Mouse (Mus musculus) heart, embryonic 13.5 days (tissue): ENCODE measurements around the gene Ak2. TPM values are rescaled to one million over a fixed set of nuclear protein-coding genes. Genes with fewer than 3 reads are reported as not detected.

ENCODE experiments used
- ATAC-seq: fragments of 200-750 bp; cut with Nextera tagmentation; 2 replicates; pipeline ENCODE4 v1.8.0; 2017; ENCODE audit warnings: moderate TSS enrichment; ENCODE audit not compliant: insufficient number of reproducible peaks, low FRiP score, low TSS enrichment; ENCODE audit errors: extremely low read depth
- H3K27ac ChIP-seq: fragments of 300-500 bp; sonication (generic); replicated peaks from 2 replicates; pipeline ENCODE4 v1.5.1; 2015; ENCODE audit warnings: moderate library complexity, mild to moderate bottlenecking, inconsistent platforms
- H3K27me3 ChIP-seq: fragments of 300-500 bp; sonication (generic); replicated peaks from 2 replicates; pipeline ENCODE4 v1.6.1; 2015; ENCODE audit warnings: mild to moderate bottlenecking, inconsistent platforms
- H3K36me3 ChIP-seq: fragments of 300-500 bp; sonication (generic); 2 replicates; pipeline ENCODE4 v1.6.1; 2015; ENCODE audit warnings: mild to moderate bottlenecking, inconsistent platforms
- H3K4me1 ChIP-seq: fragments of 300-500 bp; sonication (generic); 2 replicates; pipeline ENCODE4 v1.6.1; 2015; ENCODE audit warnings: inconsistent platforms
- H3K4me2 ChIP-seq: fragments of 300-500 bp; sonication (generic); 2 replicates; pipeline ENCODE4 v1.6.1; 2015; ENCODE audit warnings: inconsistent platforms, mild to moderate bottlenecking, moderate library complexity
- H3K4me3 ChIP-seq: fragments of 300-500 bp; sonication (generic); 2 replicates; pipeline ENCODE4 v1.5.1; 2015; ENCODE audit warnings: moderate library complexity, mild to moderate bottlenecking, inconsistent platforms
- H3K9ac ChIP-seq: fragments of 300-500 bp; sonication (generic); 2 replicates; pipeline ENCODE4 v1.6.1; 2015; ENCODE audit warnings: inconsistent platforms, mild to moderate bottlenecking, moderate library complexity
- H3K9me3 ChIP-seq: fragments of 300-500 bp; sonication (generic); 2 replicates; pipeline ENCODE4 v1.6.1; 2016; ENCODE audit warnings: inconsistent platforms
- WGBS: fragments of 180-500 bp; shearing (Covaris S2); methylation state at CpG from one replicate; pipeline ENCODE4 v1.1.7; 2015; ENCODE audit warnings: mixed read lengths; 5-methylcytosine and 5-hydroxymethylcytosine counted together
- polyA plus RNA-seq: library from polyadenylated mRNA; unstranded; fragments of >200 nt; fragmentation: Nextera tagmentation; extraction: Ambion mirVana; gene quantifications from 2 replicates; pipeline ENCODE4 v1.2.1, GENCODE M21; 2015

Gene Ak2
- polyA plus RNA-seq, 1 experiment from 2014 or later: 147 TPM

GRCm38 (mm10) chr4:129013151-129013864 lies 21.6 kb downstream of the Ak2 start:
- Histone ChIP-seq H3K36me3 (peaks cover 32% of the 10 kb centered on the region), H3K27ac (no peak overlapping the region), H3K4me3 (no peak overlapping the region), H3K9me3 (0 out of 2 replicates have a peak, but pooled peaks cover 2% of the 10 kb centered on the region), H3K9ac (no peak overlapping the region), H3K27me3 (no peaks in the 10 kb centered on the region), H3K4me1 (peaks cover 66% of the 10 kb centered on the region), H3K4me2 (no peak overlapping the region)
- WGBS: 39% methylated on average over 10 of the region's 10 CpGs
- no peak for ATAC-seq

GRCm38 (mm10) chr4:129016329-129016728 lies 24.6 kb downstream of the Ak2 start:
- Histone ChIP-seq H3K4me1 (peaks cover 64% of the 10 kb centered on the region), H3K9me3 (0 out of 2 replicates have a peak, but pooled peaks cover 2% of the 10 kb centered on the region), H3K4me3 (no peak overlapping the region), H3K27me3 (no peaks in the 10 kb centered on the region), H3K27ac (peak overlapping the region; percentile 3; the same call in 1 of the 2 replicates), H3K4me2 (0 out of 2 replicates have a peak overlapping the region, but pooled peaks have one; percentile 0), H3K36me3 (0 out of 2 replicates have a peak, but pooled peaks cover 2% of the 10 kb centered on the region), H3K9ac (no peak overlapping the region)
- ATAC-seq: no peak
- WGBS: 22% methylated on average over 4 of the region's 4 CpGs

DNA sequence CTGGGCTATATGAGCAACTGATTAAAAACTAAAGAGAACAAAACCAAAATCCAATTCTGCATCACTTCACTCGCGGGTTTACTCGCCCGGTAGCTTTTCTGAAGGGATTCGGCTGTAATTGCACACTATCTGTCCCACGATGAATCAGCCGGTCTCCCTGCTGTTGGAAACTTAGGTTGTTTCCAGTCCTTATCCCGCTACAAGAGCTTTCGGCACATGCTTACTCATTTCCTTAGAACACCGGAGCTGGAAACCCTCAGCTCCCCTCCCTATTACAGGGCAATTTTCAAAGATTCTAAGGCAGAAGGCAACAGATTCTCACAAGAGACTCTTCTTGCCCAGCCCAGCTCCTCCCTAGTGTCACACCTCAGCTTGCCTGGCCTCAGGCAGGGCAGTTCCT lies 25.4 kb downstream of the Ak2 start:
- 0 out of 2 replicates have a peak, but pooled peaks cover 2% of the 10 kb centered on the region for H3K9me3 ChIP-seq
- no peak for ATAC-seq
- H3K4me3 ChIP-seq: no peak overlapping the region
- no peak overlapping the region for H3K27ac ChIP-seq
- H3K9ac ChIP-seq: no peak overlapping the region
- no peak overlapping the region for H3K4me2 ChIP-seq
- no peaks in the 10 kb centered on the region for H3K36me3 ChIP-seq
- WGBS: 58% methylated on average over 10 of the region's 10 CpGs
- H3K4me1 ChIP-seq: peaks cover 64% of the 10 kb centered on the region
- no peaks in the 10 kb centered on the region for H3K27me3 ChIP-seq

DNA sequence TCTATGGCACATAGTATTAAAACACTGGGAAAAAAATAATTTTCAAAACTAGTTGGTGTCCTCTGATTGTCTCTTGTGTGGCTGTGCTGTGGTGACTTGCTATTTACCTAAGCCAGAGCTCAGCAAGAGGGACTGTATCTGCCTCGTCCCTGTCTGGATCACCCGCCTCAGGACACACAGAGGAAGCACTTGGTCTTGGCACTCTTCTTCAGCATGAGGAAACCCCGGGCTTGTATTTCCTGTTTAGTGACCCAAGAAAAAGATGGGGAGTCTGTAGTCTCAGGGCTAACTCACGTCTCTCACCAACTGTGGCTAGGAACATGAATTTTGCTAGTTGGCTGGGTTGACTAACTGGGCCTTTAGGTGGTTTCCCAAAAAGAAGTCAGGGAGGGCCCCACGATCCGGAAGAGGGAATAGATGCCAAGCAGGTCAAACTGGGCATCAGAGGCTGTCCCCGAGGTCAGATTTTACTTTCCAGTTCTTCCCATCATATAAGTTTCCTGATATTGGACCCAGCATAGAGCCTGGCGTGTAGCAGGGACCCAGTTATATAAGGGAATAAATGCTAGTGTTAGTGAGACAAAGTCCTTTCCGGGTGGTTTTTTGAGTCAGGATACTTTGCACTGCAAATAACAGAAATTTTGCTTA lies 27.2 kb downstream of the Ak2 start:
- no peak for ATAC-seq
- 0 out of 2 replicates have a peak, but pooled peaks cover 2% of the 10 kb centered on the region for H3K9me3 ChIP-seq
- H3K27ac ChIP-seq: no peak overlapping the region
- WGBS: 71% methylated on average over 9 of the region's 9 CpGs
- no peak overlapping the region for H3K4me2 ChIP-seq
- no peaks in the 10 kb centered on the region for H3K36me3 ChIP-seq
- H3K9ac ChIP-seq: no peak overlapping the region
- H3K4me1 ChIP-seq: peaks cover 53% of the 10 kb centered on the region
- no peak overlapping the region for H3K4me3 ChIP-seq
- no peaks in the 10 kb centered on the region for H3K27me3 ChIP-seq

- Histone ChIP-seq H3K36me3 (no peaks in the 10 kb centered on the region), H3K9ac (no peak overlapping the region), H3K4me1 (peaks cover 62% of the 10 kb centered on the region), H3K27ac (0 out of 2 replicates have a peak overlapping the region, but pooled peaks have one; percentile 64), H3K4me3 (no peak overlapping the region), H3K9me3 (0 out of 2 replicates have a peak, but pooled peaks cover 1% of the 10 kb centered on the region), H3K4me2 (no peak overlapping the region), H3K27me3 (no peaks in the 10 kb centered on the region)
- ATAC-seq: no peak
- 71% methylated on average over 9 of the region's 9 CpGs for WGBS
These were observed 28.0 kb downstream of the Ak2 start for GRCm38 (mm10) chr4:129019788-129020187.

GRCm38 (mm10) chr4:129020454-129020853 lies 28.7 kb downstream of the Ak2 start:
- no peaks in the 10 kb centered on the region for H3K9me3 ChIP-seq
- 29% methylated on average over 6 of the region's 6 CpGs for WGBS

DNA sequence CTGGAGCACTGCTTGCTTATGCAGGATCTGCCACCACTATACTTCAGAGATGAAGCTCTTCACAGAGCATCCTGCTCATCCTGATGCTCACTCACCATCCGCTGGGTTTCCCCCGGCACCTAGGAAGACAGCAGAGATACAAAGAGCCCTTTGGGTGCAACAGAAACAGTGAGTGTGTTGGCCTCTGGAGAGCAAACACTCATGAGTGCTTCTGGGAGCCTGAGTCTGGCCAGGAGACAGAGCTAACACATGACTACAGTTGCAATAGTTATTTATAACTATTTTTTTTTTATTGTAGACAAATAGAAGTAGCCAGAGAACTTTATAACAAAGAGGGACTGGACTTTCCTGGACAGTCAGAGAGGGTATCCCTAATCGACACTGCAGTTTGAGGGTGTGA lies 29.7 kb downstream of the Ak2 start:
- WGBS: 76% methylated on average over 3 of the region's 3 CpGs
- Histone ChIP-seq H3K27ac (no peak overlapping the region), H3K9ac (no peak overlapping the region)

More at GRCm38 (mm10) chr4:129020454-129020853, 28.7 kb downstream of the Ak2 start:
- H3K36me3 ChIP-seq: no peaks in the 10 kb centered on the region
- H3K4me2 ChIP-seq: no peak overlapping the region
- ATAC-seq: no peak
- H3K27ac ChIP-seq: peak overlapping the region; percentile 64
- no peak overlapping the region for H3K4me3 ChIP-seq
- H3K4me1 ChIP-seq: peaks cover 63% of the 10 kb centered on the region
- H3K9ac ChIP-seq: peak overlapping the region; percentile 38; the same call in 1 of the 2 replicates
- no peaks in the 10 kb centered on the region for H3K27me3 ChIP-seq

GRCm38 (mm10) chr4:129021886-129022285 lies 30.1 kb downstream of the Ak2 start:
- Histone ChIP-seq H3K36me3 (no peaks in the 10 kb centered on the region), H3K9ac (no peak overlapping the region), H3K9me3 (no peaks in the 10 kb centered on the region), H3K27me3 (no peaks in the 10 kb centered on the region), H3K27ac (no peak overlapping the region), H3K4me1 (peaks cover 48% of the 10 kb centered on the region), H3K4me2 (no peak overlapping the region), H3K4me3 (no peak overlapping the region)
- ATAC-seq: no peak
- 61% methylated on average over 4 of the region's 4 CpGs for WGBS

More for the DNA sequence above, 29.7 kb downstream of the Ak2 start:
- H3K4me3 ChIP-seq: no peak overlapping the region
- H3K4me1 ChIP-seq: peaks cover 53% of the 10 kb centered on the region
- H3K27me3 ChIP-seq: no peaks in the 10 kb centered on the region
- ATAC-seq: no peak
- H3K9me3 ChIP-seq: no peaks in the 10 kb centered on the region
- H3K4me2 ChIP-seq: no peak overlapping the region
- H3K36me3 ChIP-seq: no peaks in the 10 kb centered on the region

DNA sequence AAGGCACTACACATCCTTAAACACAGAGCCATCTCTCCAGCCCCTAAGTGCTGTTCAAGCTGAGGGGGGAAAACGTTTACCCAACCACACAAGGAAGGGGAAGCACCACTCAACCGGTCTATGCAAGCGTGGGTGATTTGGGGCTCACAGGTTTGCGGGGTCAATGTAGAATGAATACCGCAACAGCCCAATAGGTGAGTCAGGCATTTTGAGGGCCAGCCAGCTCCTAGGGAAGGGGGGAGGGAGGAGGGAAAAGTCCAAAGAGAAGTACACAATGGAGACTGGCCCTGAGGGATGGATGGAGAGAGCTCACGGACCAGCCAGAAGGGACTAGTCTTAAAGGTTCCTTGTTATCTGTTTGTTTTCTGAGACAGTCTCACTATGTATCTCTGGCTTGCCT lies 32.1 kb downstream of the Ak2 start:
- no peak overlapping the region for H3K4me3 ChIP-seq
- H3K4me1 ChIP-seq: peaks cover 42% of the 10 kb centered on the region
- H3K4me2 ChIP-seq: no peak overlapping the region
- no peaks in the 10 kb centered on the region for H3K9me3 ChIP-seq
- 78% methylated on average over 6 of the region's 6 CpGs for WGBS
- H3K27me3 ChIP-seq: no peaks in the 10 kb centered on the region
- ATAC-seq: no peak
- H3K36me3 ChIP-seq: no peaks in the 10 kb centered on the region
- peak overlapping the region; percentile 90 for H3K27ac ChIP-seq
- H3K9ac ChIP-seq: no peak overlapping the region

- H3K27me3 ChIP-seq: no peaks in the 10 kb centered on the region
- 0 out of 2 replicates have a peak overlapping the region, but pooled peaks have one; percentile 33 for H3K9ac ChIP-seq
- H3K4me2 ChIP-seq: no peak overlapping the region
- ATAC-seq: peak; percentile 58; the same call in 1 of the 2 replicates
- no peaks in the 10 kb centered on the region for H3K36me3 ChIP-seq
- H3K9me3 ChIP-seq: no peaks in the 10 kb centered on the region
- H3K27ac ChIP-seq: peak overlapping the region; percentile 90
- H3K4me3 ChIP-seq: no peak overlapping the region
- H3K4me1 ChIP-seq: peaks cover 40% of the 10 kb centered on the region
- WGBS: 2% methylated on average over 6 of the region's 6 CpGs
These were observed 33.0 kb downstream of the Ak2 start for GRCm38 (mm10) chr4:129024775-129025174.

DNA sequence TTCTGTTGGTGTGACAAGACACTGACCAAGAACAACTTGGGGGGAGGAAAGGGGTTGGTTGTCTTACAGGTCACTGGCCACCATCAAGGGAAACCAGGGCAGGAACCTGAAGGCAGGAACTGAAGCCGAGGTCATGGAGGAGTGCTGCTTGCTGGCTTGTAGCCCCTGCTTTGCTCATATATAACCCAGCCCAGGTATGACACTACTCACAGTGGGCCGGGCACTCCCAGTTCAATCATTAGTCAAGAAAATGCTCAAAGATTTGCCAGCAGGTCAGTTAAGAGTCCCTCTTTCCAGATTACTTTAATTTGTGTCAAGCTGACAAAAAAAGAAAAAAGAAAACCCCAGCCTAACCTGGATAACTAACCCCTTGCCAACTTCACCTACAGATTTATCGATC lies 33.9 kb downstream of the Ak2 start:
- H3K27me3 ChIP-seq: no peaks in the 10 kb centered on the region
- no peak for ATAC-seq
- peaks cover 31% of the 10 kb centered on the region for H3K4me1 ChIP-seq
- no peaks in the 10 kb centered on the region for H3K36me3 ChIP-seq
- no peak overlapping the region for H3K9ac ChIP-seq
- no peak overlapping the region for H3K4me2 ChIP-seq
- no peaks in the 10 kb centered on the region for H3K9me3 ChIP-seq
- WGBS: 81% methylated on average over 3 of the region's 3 CpGs
- H3K4me3 ChIP-seq: no peak overlapping the region
- peak overlapping the region; percentile 90; the same call in 1 of the 2 replicates for H3K27ac ChIP-seq
